Comparison of ENCODE assay signal across 10 mouse cellular contexts in the genomic region with DNA sequence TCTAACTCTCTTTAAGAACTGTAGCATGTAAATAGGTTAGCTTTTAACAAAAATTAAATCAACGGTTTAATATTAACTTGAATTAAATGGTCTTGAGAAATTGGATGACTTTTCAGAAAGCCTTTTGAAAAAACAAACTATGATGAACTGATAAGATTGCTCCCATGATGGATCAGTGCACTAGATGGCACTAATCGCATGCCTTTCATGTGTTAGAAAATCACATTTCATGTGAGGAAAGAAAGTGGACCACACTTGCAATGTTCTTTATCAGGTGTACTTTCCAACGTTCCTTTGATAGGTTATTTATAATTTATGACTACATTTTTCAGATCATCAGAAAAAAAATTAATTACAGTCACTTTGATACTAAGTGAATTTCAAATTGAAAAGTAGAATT.
A peak's percentile ranks its signal among the peaks of the same experiment; 100 is the strongest.
DNase-seq lines count a peak whose midpoint lies in the region; TF ChIP-seq lines count a peak whose summit lies in the region.
"Had no signal": no experiment of that assay in that cellular context is flagged by ENCODE, and none has a peak within 500 bp of the region (broad histone marks: within the 10 kb centered on the region; RNA-seq: fewer than 3 reads in every experiment).

No protein-coding gene starts in this region.

- intact Hi-C loops in left cerebral cortex, postnatal 25 days (cut with DNase I) = loop anchor here (5.0 kb wide), 1 partner anchor 1134 kb away; no protein-coding TSS in a partner anchor

- DNase-seq in embryo, embryonic 10 days (ENCODE audit: low spot score) = peak; percentile 20
- DNase-seq in embryo, embryonic 9.5 days (ENCODE audit: extremely low spot score) = no peak
- DNase-seq in layer of hippocampus, adult 9-10 months (ENCODE audit: low spot score) = peak; percentile 1
- DNase-seq in layer of hippocampus, adult 9-11 months = no peak
- peak; percentile 14 for DNase-seq in 416B (ENCODE audit: low read depth)
- DNase-seq in brain, embryonic 14.5 days (ENCODE audit: low read depth) = peak; percentile 61
- DNase-seq in frontal cortex, postnatal 36 days (ENCODE audit: low spot score in 2 of 2) = no peak
- no peak for DNase-seq in left cerebral cortex, postnatal 25 days (ENCODE audit: low spot score in 2 of 2)
- DNase-seq: cerebellum, postnatal 25 days; thymus, adult 2 months had no signal

- no peak for TF ChIP-seq CTCF in brain, embryonic 14.5 days (IDR thresholded peaks at IDR 0.05; ENCODE audit: borderline replicate concordance, extremely low read depth, insufficient read depth, insufficient read length)

- no peak for TF ChIP-seq POLR2A in brain, embryonic 14.5 days (IDR thresholded peaks at IDR 0.05; ENCODE audit: borderline replicate concordance, extremely low read depth, insufficient read depth, insufficient read length, poor library complexity, severe bottlenecking)

Comparison
In these comparisons a context has a peak if more than half of its experiments do, and no peak if none do; other contexts are left out.
1. DNase-seq: peak in embryo, embryonic 10 days (single experiment), layer of hippocampus, adult 9-10 months (single experiment), 416B (single experiment) and brain, embryonic 14.5 days (single experiment); none in embryo, embryonic 9.5 days (single experiment), layer of hippocampus, adult 9-11 months (single experiment), frontal cortex, postnatal 36 days (0 of 2) and left cerebral cortex, postnatal 25 days (0 of 2).